Mouse (Mus musculus): ENCODE data around the gene Mblac2.
"Not testable (repeated sequence)": the region's sequence is repeated elsewhere in the genome, so short reads cannot be mapped to it uniquely, and the experiment has no call there.

Mblac2 gene

GRCm38 (mm10) chr13:81710775-81711545 lies at the start of gene Mblac2, which contains the start of gene Polr3g:
TSS of gene Mblac2 (plus strand) at chr13:81711341.
TSS of gene Polr3g (minus strand) at chr13:81711013.
- peak; percentile 89 to 91 for DNase-seq (ENCODE audit: low spot score in 2 of 2)

DNA sequence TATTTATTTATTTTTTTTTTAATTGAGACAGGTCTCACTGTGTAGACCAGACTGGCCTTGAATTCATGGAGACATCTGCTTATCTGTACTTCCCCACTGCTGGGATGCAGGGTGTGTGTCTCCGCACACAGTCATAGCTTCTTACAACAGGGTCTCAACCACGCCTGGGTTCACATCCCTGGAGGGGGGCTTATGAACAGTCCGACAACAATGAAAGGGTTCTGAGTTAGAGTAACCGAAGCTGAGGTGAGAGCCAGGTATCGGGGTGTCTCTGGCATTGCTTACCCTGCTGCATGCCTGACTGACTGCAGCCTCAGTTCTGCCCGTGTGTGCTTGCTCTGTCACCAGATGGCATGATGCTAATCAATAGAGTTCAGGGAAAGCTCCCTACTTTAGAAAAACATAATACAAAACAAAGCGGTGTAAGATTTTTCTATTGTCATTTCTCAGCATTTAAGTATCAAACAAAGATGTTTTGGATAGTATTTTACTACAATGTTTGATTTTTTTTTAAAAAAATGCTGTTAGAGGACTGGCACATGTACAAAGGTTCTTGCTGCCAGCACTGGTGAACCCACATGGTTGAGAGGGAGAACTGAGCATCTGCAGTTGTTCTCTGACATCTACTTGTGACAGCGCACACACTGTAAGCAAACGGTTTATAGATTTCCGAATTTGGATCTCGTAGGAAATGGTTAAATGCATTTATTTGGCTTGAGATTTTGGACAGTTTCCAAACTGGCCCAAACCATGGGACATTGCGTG lies 47.4 kb upstream of the Mblac2 start:
- DNase-seq (ENCODE audit: low spot score in 2 of 2), result no peak

GRCm38 (mm10) chr13:81664331-81664698 lies 46.8 kb upstream of the Mblac2 start:
- DNase-seq (ENCODE audit: low spot score in 2 of 2), result no peak

DNA sequence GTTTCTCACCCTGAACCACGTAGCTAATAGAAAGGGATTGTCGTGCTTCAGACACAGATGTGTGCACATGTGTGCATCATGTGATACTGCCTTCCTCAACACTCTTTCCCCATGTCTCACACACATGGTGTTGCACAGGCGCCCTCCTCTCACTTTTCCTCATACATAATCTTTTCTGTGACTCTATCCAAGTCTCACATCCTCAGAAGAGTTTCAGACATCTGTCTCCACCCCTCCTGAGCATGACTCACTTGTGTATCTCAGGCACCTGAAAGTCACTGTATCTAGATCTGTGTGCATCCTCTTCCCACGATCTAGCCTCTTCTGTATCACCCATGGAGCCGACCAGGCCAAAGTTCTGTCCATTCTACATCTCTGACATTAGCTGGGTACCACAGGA lies 43.4 kb upstream of the Mblac2 start:
- DNase-seq (ENCODE audit: low spot score in 2 of 2), result no peak

- no peak for DNase-seq (ENCODE audit: low spot score in 2 of 2)
These were observed 35.8 kb upstream of the Mblac2 start for GRCm38 (mm10) chr13:81675333-81675732.

- no peak for DNase-seq (ENCODE audit: low spot score in 2 of 2)
These were observed 28.0 kb upstream of the Mblac2 start for GRCm38 (mm10) chr13:81683107-81683506.

GRCm38 (mm10) chr13:81684258-81684657 lies 26.9 kb upstream of the Mblac2 start:
- no peak for DNase-seq (ENCODE audit: low spot score in 2 of 2)

DNA sequence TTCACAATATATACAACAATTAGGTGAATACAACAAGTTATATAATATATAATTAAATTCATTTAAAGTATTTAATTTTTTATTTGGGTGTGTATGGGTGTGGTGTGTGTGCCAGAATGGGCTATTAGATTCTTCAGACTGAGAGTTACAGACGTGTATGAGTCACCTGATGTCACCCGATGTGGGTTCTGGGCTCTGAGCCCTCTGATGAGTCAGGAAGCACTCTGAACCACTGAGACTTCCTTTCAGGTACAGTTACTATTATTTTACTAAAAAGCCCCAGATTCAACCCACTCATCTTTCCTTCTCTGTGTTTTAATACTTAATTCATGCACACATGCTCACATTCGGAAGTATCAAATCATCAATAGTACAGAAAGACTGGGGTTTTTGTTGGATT lies 26.3 kb upstream of the Mblac2 start:
- DNase-seq (ENCODE audit: low spot score in 2 of 2), result no peak

DNA sequence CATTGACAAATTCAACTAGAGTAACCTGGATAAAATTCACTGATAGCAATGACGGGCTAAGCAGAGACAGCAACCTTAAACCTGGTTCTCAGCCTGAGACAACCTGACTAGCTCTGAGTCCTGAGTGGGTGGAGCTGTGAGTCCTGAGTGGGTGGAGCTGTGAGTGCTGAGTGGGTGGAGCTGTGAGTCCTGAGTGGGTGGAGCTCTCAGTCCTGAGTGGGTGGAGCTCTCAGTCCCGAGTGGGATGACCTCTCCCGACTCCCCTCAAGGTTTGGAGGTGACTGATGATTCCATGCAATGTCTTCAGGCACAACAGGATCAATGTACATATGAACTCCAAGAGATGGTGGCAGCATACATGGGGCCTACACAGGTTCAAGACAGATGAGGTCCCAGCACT lies 21.6 kb upstream of the Mblac2 start:
- no peak for DNase-seq (ENCODE audit: low spot score in 2 of 2)

DNA sequence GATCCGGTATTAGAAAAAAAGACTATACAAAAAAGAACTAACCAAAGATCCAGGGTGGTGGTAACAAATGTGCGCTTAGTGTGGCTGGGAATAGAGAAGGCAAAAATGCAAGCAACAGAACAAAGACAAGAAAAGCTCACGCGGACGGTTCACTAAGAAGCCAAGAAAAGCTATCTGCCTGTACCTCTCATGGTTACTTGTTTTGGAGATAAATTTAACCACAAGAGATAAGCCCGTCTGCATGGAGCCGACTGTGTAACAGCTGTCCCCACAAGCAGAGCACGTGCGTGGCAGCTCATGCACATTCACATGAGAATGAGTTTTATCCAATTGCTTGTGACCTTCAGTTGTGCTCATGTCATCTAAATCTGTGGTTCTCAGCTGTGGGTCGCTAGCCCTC lies 20.7 kb upstream of the Mblac2 start:
- no peak for DNase-seq (ENCODE audit: low spot score in 2 of 2)

DNA sequence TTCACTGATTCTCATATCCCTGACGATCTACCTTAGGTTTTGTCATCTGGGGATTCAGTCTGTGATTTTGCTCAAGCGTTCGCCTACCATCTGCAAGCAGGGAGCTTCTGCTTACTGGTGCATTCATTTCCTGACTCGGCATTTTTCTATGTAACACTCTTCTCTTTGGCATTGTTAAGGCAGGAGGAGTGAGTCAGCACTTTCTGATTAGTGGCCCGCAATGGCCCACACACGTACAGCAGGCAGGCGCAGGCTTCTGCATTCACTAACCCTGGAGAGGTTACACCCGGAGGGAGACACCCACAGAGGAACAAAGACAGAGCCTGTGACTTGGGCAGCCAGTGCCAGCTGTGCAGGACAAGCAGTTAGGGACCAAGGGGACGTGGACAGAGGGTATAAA lies 19.5 kb upstream of the Mblac2 start:
- no peak for DNase-seq (ENCODE audit: low spot score in 2 of 2)

DNA sequence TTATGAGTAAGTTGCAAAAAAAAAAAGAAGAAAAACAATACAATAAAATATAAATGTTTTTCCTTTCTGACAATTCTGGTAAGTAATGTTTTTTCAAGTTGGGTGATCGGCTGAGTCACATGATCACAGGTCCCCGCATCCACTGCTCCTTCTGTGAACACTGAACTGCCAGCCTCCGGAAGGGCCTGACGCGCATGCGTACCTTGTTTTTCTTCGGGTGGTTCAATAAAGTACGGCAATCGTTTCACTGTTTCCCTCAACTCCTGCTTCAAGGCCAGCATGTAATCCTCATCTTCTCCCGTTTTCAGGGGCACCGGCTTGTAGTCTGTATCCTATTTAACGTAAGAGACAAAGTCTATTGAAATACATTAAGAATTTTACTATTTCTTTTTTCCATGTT lies 16.7 kb upstream of the Mblac2 start:
- DNase-seq (ENCODE audit: low spot score in 2 of 2), result no peak

GRCm38 (mm10) chr13:81703148-81703547 lies 8.0 kb upstream of the Mblac2 start:
- no peak for DNase-seq (ENCODE audit: low spot score in 2 of 2)

DNA sequence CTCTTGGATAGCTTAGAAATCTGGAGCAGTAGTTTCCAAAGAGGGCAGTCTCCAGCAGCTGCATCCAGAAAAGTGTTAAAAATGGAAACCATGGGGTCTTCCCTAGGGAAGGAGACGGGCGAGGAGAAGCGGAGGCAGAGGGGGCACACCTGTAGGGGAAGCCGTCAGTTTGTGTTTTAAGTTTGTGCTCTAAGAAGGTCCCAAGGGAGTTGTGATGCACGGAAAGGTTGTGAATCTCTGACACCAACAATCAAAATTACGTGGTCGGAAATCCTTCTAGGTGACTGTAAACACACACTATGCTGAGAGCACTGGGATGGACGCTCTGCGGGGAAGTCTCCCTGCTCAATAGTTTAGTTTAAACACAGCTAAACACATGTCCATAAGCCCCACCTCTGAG lies 7.5 kb upstream of the Mblac2 start:
- DNase-seq (ENCODE audit: low spot score in 2 of 2), result no peak

DNA sequence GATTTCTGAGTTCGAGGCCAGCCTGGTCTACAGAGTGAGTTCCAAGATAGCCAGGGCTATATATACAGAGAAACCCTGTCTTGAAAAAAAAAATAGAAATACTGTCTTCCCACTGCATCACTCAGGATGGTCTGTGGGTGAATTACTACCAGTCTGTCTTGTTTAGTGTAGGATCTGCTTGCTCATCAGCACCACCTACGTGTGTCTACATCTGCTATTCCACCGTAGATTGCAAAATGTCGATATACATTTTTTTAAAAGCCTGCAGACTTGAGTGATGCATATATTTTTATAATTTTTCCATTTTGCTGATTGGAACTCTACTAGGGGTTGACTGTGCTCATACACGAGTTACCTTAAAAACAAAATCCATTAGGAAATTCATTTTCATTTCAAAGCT lies 4.8 kb upstream of the Mblac2 start:
- DNase-seq (ENCODE audit: low spot score in 2 of 2), result no peak

- DNase-seq (ENCODE audit: low spot score in 2 of 2), result no peak
These were observed 1.3 kb upstream of the Mblac2 start for GRCm38 (mm10) chr13:81709805-81710204.

DNA sequence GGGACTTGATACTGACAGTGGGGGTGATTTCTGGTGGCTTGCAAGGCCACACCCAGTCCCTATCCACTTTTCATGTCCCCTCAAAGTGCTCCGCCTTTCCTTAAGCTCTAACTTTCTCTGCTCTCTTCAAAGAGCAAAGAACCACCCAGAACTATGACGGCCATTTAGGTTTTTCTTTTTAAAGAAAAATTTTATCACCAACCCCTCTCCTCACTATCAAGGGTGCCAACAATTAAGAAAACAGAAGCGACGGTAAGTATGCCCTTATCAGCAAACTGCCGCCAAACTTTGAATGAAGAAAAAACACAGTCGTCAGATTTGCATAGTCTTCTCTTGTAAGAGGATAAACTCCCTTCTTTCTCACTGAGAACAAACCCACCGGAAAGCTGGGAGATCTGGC lies 875 bp upstream of the Mblac2 start:
- no peak for DNase-seq (ENCODE audit: low spot score in 2 of 2)

GRCm38 (mm10) chr13:81711546-81712371 lies 618 bp downstream of the Mblac2 start:
- no peak for DNase-seq (ENCODE audit: low spot score in 2 of 2)

GRCm38 (mm10) chr13:81713896-81714295 lies 2.8 kb downstream of the Mblac2 start:
- no peak for DNase-seq (ENCODE audit: low spot score in 2 of 2)

DNA sequence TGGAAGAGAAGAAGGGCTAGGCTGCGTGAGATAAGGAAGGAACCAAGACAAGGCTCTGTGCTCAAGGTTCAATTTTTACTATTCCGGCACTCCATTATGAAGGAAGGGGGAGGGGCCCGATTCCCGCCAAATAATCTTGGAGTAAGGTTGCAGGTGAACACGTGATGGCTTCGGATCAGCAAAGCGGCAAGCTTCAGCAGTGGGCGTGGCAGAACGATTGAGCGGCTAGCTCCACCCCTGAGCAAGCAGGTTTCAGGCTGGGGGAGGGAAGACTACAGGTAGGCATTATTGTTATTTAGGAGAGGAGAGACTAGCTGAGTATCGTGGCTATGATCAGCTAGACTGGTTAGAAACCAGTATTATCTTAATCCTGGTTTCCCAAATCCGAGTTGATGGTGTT lies 17.0 kb downstream of the Mblac2 start:
- DNase-seq (ENCODE audit: low spot score in 2 of 2), result not testable (repeated sequence)

DNA sequence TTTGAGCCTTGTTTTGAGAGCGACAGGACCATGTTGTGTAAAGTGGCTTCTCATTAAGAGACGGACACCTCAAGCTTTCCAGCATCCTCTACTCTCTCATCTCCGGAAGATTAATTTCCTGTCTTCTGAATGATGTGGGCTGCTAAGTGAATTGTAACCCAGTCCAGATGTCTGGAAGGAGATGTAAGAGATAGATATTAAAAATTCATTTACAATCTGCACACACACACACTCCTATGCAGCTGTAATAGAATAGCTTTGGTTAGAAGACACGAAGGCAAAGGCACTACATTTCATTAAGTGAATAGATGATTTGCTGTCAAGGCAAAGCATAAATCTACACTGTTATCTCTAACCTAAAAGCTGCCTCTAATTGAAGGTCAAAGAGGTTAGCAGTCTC lies 18.0 kb downstream of the Mblac2 start:
- DNase-seq (ENCODE audit: low spot score in 2 of 2), result no peak

- no peak for DNase-seq (ENCODE audit: low spot score in 2 of 2)
These were observed 19.2 kb downstream of the Mblac2 start for GRCm38 (mm10) chr13:81730362-81730761.
